Mouse (Mus musculus) thymus, adult 2 months (tissue): Measurements from ENCODE around the gene Hoxc12.

Experiments
- CTCF ChIP-seq: fragments of 200-500 bp; IDR thresholded peaks from 2 replicates; pipeline ENCODE4 v1.5.1; 2012; ENCODE audit warnings: mild to moderate bottlenecking, control low read depth, low read length, moderate library complexity, borderline replicate concordance; ENCODE audit not compliant: control insufficient read depth, poor library complexity, insufficient read depth; ENCODE audit errors: extremely low read depth
- POLR2A ChIP-seq: fragments of 200-500 bp; IDR thresholded peaks from 2 replicates; pipeline ENCODE4 v1.6.1; 2012; ENCODE audit warnings: mild to moderate bottlenecking, low read length, control low read depth, moderate library complexity; ENCODE audit not compliant: control insufficient read depth, poor library complexity, insufficient read depth; ENCODE audit errors: extremely low read depth

DNA sequence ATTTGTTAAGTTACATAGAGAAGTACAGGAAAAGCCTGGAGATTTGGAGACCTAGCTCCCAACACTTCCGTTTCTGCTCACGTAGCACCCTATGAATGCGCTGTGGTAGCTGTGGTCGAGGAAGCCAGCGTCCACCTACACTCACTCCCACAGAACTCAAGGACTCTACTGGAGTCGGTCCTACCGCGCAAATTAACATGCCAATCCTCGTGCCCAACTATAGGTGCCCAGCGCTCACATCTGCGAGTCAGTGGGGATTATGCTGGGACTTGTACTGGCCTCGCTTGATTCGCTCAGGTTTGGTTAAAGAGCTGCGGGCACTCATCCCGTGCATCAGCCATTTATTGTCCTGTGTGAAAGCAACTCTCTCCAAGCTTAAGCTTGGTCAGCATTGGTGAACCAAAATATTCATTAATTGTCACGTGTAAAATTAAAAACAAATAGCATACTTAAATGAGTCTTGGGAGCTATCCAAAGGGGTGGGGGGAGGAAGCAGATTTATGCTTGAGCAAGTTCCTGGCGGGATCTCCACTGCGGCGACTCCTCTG, 23.4 kb upstream of the Hoxc12 start:
- TF ChIP-seq POLR2A (no peak), CTCF (no peak)
